Mouse (Mus musculus) CH12.LX (cell line): ENCODE results near the gene Nxn. TPM values are rescaled to one million over a fixed set of nuclear protein-coding genes. Genes with fewer than 3 reads are reported as not detected.
A peak's percentile ranks its signal among the peaks of the same experiment; 100 is the strongest.

Experiments used
- DNase-seq: peaks from one replicate; pipeline ENCODE4 v3.0.0-alpha.2; 2013; ENCODE audit errors: extremely low read depth
- H3K27ac ChIP-seq: 2 replicates; pipeline ENCODE4 v1.5.1; 2012; ENCODE audit warnings: low read depth, mild to moderate bottlenecking, control low read depth, moderate library complexity; ENCODE audit not compliant: insufficient read depth
- H3K27me3 ChIP-seq: replicated peaks from 2 replicates; pipeline ENCODE3; 2012; ENCODE audit warnings: inconsistent platforms
- H3K36me3 ChIP-seq, 2 experiments: replicated peaks in 1 of 2; 2 replicates each; pipeline versions ENCODE3 to v1.6.1; 2012; ENCODE audit warnings: inconsistent platforms in 1 of 2, low read length in 1 of 2, mild to moderate bottlenecking in 1 of 2, mixed read lengths in 1 of 2, moderate library complexity in 1 of 2; ENCODE audit not compliant: control insufficient read depth in 1 of 2, insufficient read depth in 1 of 2
- H3K4me1 ChIP-seq, 2 experiments: 2 replicates each; pipeline ENCODE4 v1.6.1; 2012; ENCODE audit warnings: inconsistent platforms in 1 of 2, moderate library complexity in 1 of 2; ENCODE audit not compliant: insufficient read depth in 2 of 2, control insufficient read depth in 1 of 2
- H3K4me2 ChIP-seq: 2 replicates; pipeline ENCODE4 v1.6.1; 2012; ENCODE audit warnings: low read depth, mild to moderate bottlenecking, control low read depth; ENCODE audit not compliant: poor library complexity, insufficient read depth, severe bottlenecking
- H3K4me3 ChIP-seq, 3 experiments: fragments of 150-350 bp in 1 of 3; sonication (generic) in 1 of 3; replicated peaks in 1 of 3; 2 replicates each; pipeline versions ENCODE3 to v1.5.1; 2011 to 2012; ENCODE audit warnings: low read depth in 2 of 3, low read length in 2 of 3, mild to moderate bottlenecking in 2 of 3, moderate library complexity in 2 of 3, control low read depth in 1 of 3, improper control_type of control experiment in 1 of 3, inconsistent platforms in 1 of 3, mixed read lengths in 1 of 3; ENCODE audit not compliant: poor library complexity in 1 of 3
- H3K79me2 ChIP-seq: replicated peaks from 2 replicates; pipeline ENCODE4 v1.6.1; 2012; ENCODE audit warnings: mild to moderate bottlenecking, moderate library complexity; ENCODE audit not compliant: control insufficient read depth, poor library complexity, insufficient read depth, severe bottlenecking; ENCODE audit errors: extremely low read depth
- H3K9ac ChIP-seq: 2 replicates; pipeline ENCODE4 v1.6.1; 2012; ENCODE audit warnings: low read depth, mild to moderate bottlenecking, control low read depth, moderate library complexity; ENCODE audit not compliant: insufficient read depth
- H3K9me3 ChIP-seq: replicated peaks from 2 replicates; pipeline ENCODE3; 2012; ENCODE audit warnings: low read length, inconsistent platforms, mixed read lengths
- BHLHE40 ChIP-seq: IDR thresholded peaks from 2 replicates; pipeline ENCODE4 v1.6.1; 2011; ENCODE audit warnings: mild to moderate bottlenecking, low read depth, low read length, improper control_type of control experiment
- CHD1 ChIP-seq: IDR thresholded peaks from 2 replicates; pipeline ENCODE4 v1.6.1; 2012; ENCODE audit warnings: low read depth, low read length, improper control_type of control experiment, inconsistent platforms
- CHD2 ChIP-seq: IDR thresholded peaks from 2 replicates; pipeline ENCODE4 v1.6.1; 2011; ENCODE audit warnings: low read length, improper control_type of control experiment
- CTCF ChIP-seq, 2 experiments: IDR thresholded peaks in 1 of 2; conservative IDR thresholded peaks in 1 of 2; 2 replicates each; pipeline ENCODE4 v1.5.1; 2011 to 2012; ENCODE audit warnings: low read depth in 2 of 2, low read length in 2 of 2, improper control_type of control experiment in 1 of 2, inconsistent platforms in 1 of 2, mild to moderate bottlenecking in 1 of 2, moderate library complexity in 1 of 2
- E2F4 ChIP-seq: IDR thresholded peaks from 2 replicates; pipeline ENCODE4 v1.6.1; 2011; ENCODE audit warnings: low read depth, low read length, improper control_type of control experiment; ENCODE audit not compliant: insufficient replicate concordance
- ELF1 ChIP-seq: IDR thresholded peaks from 2 replicates; pipeline ENCODE4 v1.6.1; 2014; ENCODE audit warnings: low read depth, mild to moderate bottlenecking, inconsistent platforms, low read length, improper control_type of control experiment
- ETS1 ChIP-seq: conservative IDR thresholded peaks from 2 replicates; pipeline ENCODE4 v1.6.1; 2012; ENCODE audit warnings: low read depth, mild to moderate bottlenecking, inconsistent platforms, low read length, improper control_type of control experiment, moderate library complexity
- IRF4 ChIP-seq: IDR thresholded peaks from 2 replicates; pipeline ENCODE4 v1.6.1; 2014; ENCODE audit warnings: low read depth, mild to moderate bottlenecking, inconsistent platforms, low read length, improper control_type of control experiment
- JUND ChIP-seq: conservative IDR thresholded peaks from 2 replicates; pipeline ENCODE4 v1.6.1; 2011; ENCODE audit warnings: low read depth, low read length, improper control_type of control experiment
- MAFK ChIP-seq: IDR thresholded peaks from 2 replicates; pipeline ENCODE4 v1.6.1; 2011; ENCODE audit warnings: low read length, improper control_type of control experiment; ENCODE audit not compliant: insufficient replicate concordance
- MAX ChIP-seq: IDR thresholded peaks from 2 replicates; pipeline ENCODE4 v1.6.1; 2011; ENCODE audit warnings: low read length, improper control_type of control experiment
- MAZ ChIP-seq: IDR thresholded peaks from 2 replicates; pipeline ENCODE4 v1.6.1; 2012; ENCODE audit warnings: low read depth, mild to moderate bottlenecking, inconsistent platforms, low read length, improper control_type of control experiment, moderate library complexity
- MEF2A ChIP-seq: IDR thresholded peaks from 2 replicates; pipeline ENCODE4 v1.6.1; 2014; ENCODE audit warnings: low read depth, mild to moderate bottlenecking, inconsistent platforms, low read length, improper control_type of control experiment, borderline replicate concordance
- MXI1 ChIP-seq: IDR thresholded peaks from 2 replicates; pipeline ENCODE4 v1.6.1; 2011; ENCODE audit warnings: mild to moderate bottlenecking, low read depth, low read length, improper control_type of control experiment
- MYC ChIP-seq: IDR thresholded peaks from 2 replicates; pipeline ENCODE4 v1.6.1; 2011; ENCODE audit warnings: low read depth, mild to moderate bottlenecking, improper control_type of control experiment, low read length
- NELFE ChIP-seq: IDR thresholded peaks from 2 replicates; pipeline ENCODE4 v1.6.1; 2011; ENCODE audit warnings: low read depth, low read length, improper control_type of control experiment
- NRF1 ChIP-seq: IDR thresholded peaks from 2 replicates; pipeline ENCODE4 v1.6.1; 2014; ENCODE audit warnings: low read depth, mild to moderate bottlenecking, inconsistent platforms, low read length, improper control_type of control experiment, moderate library complexity
- PAX5 ChIP-seq: IDR thresholded peaks from 2 replicates; pipeline ENCODE4 v1.6.1; 2012; ENCODE audit warnings: low read length, inconsistent platforms, mixed read lengths
- RAD21 ChIP-seq: IDR thresholded peaks from 2 replicates; pipeline ENCODE4 v1.6.1; 2011; ENCODE audit warnings: low read depth, mild to moderate bottlenecking, low read length, improper control_type of control experiment, moderate library complexity
- SIN3A ChIP-seq: IDR thresholded peaks from 2 replicates; pipeline ENCODE4 v1.6.1; 2012; ENCODE audit warnings: low read length, improper control_type of control experiment, inconsistent platforms
- SMC3 ChIP-seq: IDR thresholded peaks from 2 replicates; pipeline ENCODE4 v1.6.1; 2011; ENCODE audit warnings: low read depth, low read length, improper control_type of control experiment
- TBP ChIP-seq: conservative IDR thresholded peaks from 2 replicates; pipeline ENCODE4 v1.6.1; 2011; ENCODE audit warnings: low read depth, low read length, improper control_type of control experiment
- TCF12 ChIP-seq: IDR thresholded peaks from 2 replicates; pipeline ENCODE4 v1.6.1; 2014; ENCODE audit warnings: low read depth, mild to moderate bottlenecking, inconsistent platforms, low read length, improper control_type of control experiment
- USF2 ChIP-seq: conservative IDR thresholded peaks from 2 replicates; pipeline ENCODE4 v1.6.1; 2011; ENCODE audit warnings: low read depth, low read length, improper control_type of control experiment
- ZC3H11A ChIP-seq: IDR thresholded peaks from 2 replicates; pipeline ENCODE4 v1.6.1; 2012; ENCODE audit warnings: low read depth, mild to moderate bottlenecking, inconsistent platforms, low read length, improper control_type of control experiment
- ZKSCAN1 ChIP-seq: IDR thresholded peaks from 2 replicates; pipeline ENCODE4 v1.6.1; 2012; ENCODE audit warnings: low read depth, inconsistent platforms, low read length, improper control_type of control experiment, borderline replicate concordance
- ZMIZ1 ChIP-seq: IDR thresholded peaks from 2 replicates; pipeline ENCODE4 v1.6.1; 2012; ENCODE audit warnings: low read depth, mild to moderate bottlenecking, inconsistent platforms, low read length, improper control_type of control experiment
- ZNF384 ChIP-seq: IDR thresholded peaks from 2 replicates; pipeline ENCODE4 v1.6.1; 2012; ENCODE audit warnings: low read depth, low read length, improper control_type of control experiment, inconsistent platforms
- dilution Hi-C: fragments of 300-500 bp; cut with MboI; formaldehyde crosslinking; loops from 2 replicates; pipeline ENCODE4 v1.14.3; 2020; ENCODE audit warnings: low sequenced_read_pairs; ENCODE audit not compliant: extremely low pct_unique_long_range_greater_than_20kb, extremely low pct_ligation_motif_present
- in situ Hi-C: fragments of 300-500 bp; cut with MboI; formaldehyde crosslinking; loops from 3 replicates; pipeline ENCODE4 v1.14.3; 2019; ENCODE audit warnings: low sequenced_read_pairs, low pct_ligation_motif_present, low pct_unique_long_range_greater_than_20kb, mixed read lengths
- polyA plus RNA-seq: library from polyadenylated mRNA; unstranded; fragments of >175 nt; gene quantifications from 2 replicates; pipeline ENCODE4 v1.2.1, GENCODE M21; 2012; ENCODE audit warnings: low read depth; ENCODE audit not compliant: insufficient read length
- total RNA-seq, 2 experiments: library from RNA; depleted of rRNA; stranded (reverse); fragments of 300-350 nt in 1 of 2; fragments of >200 nt in 1 of 2; gene quantifications; 2 replicates each; pipeline ENCODE4 v1.2.3; 2012 to 2014

Gene Nxn
- total and polyA plus RNA-seq, 3 experiments = 15.3 to 24.8 (median 19.2) TPM

DNA sequence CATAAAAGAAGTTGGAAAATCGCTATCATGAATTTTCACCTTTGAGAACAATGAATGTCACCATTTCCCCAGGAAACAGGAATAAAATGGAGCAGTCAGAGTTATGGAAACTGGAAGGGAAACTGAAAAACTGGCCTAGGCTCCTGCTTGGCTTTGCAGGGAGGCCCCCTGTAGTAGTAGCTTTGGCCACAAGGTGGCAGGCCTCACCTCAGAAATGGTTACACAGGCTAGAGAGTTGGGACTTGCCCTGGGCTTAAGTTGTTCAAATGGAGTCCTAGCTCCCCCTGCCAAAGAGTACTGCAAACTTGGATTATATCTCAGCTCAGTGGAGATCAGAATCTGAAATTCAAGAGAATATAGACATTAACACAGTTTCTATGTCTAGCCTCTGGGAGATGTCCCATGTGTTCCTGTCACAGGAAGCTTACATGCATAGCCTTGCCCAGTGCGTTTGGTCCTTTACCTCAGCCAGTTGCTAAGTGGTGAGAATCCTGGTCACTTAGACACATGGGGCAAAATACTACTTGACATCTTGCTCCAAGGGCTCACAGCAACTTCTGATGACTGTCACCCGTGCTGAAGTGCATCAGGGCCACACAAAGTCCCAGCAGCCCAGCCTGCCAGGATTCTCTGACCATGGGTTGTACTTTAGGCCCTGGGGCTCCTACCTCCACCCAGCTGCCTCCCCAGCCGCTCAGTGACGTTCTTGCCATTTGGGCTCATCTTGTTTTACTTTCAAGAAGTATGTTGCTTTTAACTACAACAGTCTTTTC is 145.6 kb downstream of the Nxn start:
- in situ Hi-C loops = loop anchor here (5.0 to 10.0 kb wide), 2 partner anchors 149 to 251 kb away; no protein-coding TSS in a partner anchor
- TF ChIP-seq SMC3 (peak; percentile 95), RAD21 (peak; percentile 98), MEF2A (peak; percentile 65; the same call in 1 of the 2 replicates), MXI1 (no peak), BHLHE40 (no peak), IRF4 (peak; percentile 74; the same call in 1 of the 2 replicates), MYC (0 out of 2 replicates have a peak, but pooled peaks have one; percentile 58), NRF1 (0 out of 2 replicates have a peak, but pooled peaks have one; percentile 6), CTCF (conservative IDR thresholded peaks at IDR 0.05 in 1 of 2, IDR thresholded peaks at IDR 0.05 in 1 of 2; ENCODE audit: low read depth in 2 of 2, low read length in 2 of 2) (peak; percentile 98), SIN3A (no peak), ZC3H11A (peak; percentile 88), ELF1 (0 out of 2 replicates have a peak, but pooled peaks have one; percentile 18), JUND (0 out of 2 replicates have a peak, but pooled peaks have one; percentile 23), TCF12 (0 out of 2 replicates have a peak, but pooled peaks have one; percentile 31)
- dilution Hi-C loops = no loop called here
- no peak overlapping the region for H3K4me2 ChIP-seq
- H3K27ac ChIP-seq = no peak overlapping the region
- DNase-seq = peak; percentile 86
- H3K4me1 ChIP-seq = peaks cover 0 to 15% of the 10 kb centered on the region in 2 experiments; a peak in 2 of 4 replicates
- no peaks in the 10 kb centered on the region for H3K27me3 ChIP-seq
- no peaks in the 10 kb centered on the region for H3K79me2 ChIP-seq
- no peaks in the 10 kb centered on the region for H3K9me3 ChIP-seq
- H3K36me3 ChIP-seq = peaks cover 27 to 76% of the 10 kb centered on the region in 2 experiments
- H3K4me3 ChIP-seq = no peak overlapping the region
- H3K9ac ChIP-seq = no peak overlapping the region

GRCm38 (mm10) chr11:76252036-76252435 is 146.9 kb downstream of the Nxn start:
- H3K9me3 ChIP-seq = no peaks in the 10 kb centered on the region
- in situ Hi-C loops = loop anchor here (5.0 to 10.0 kb wide), 2 partner anchors 150 to 253 kb away; no protein-coding TSS in a partner anchor

More at GRCm38 (mm10) chr11:76252036-76252435, 146.9 kb downstream of the Nxn start:
- no peaks in the 10 kb centered on the region for H3K27me3 ChIP-seq
- H3K9ac ChIP-seq = no peak overlapping the region
- TF ChIP-seq MXI1 = no peak
- no peak for TF ChIP-seq CTCF (conservative IDR thresholded peaks at IDR 0.05 in 1 of 2, IDR thresholded peaks at IDR 0.05 in 1 of 2; ENCODE audit: low read depth in 2 of 2, low read length in 2 of 2)
- TF ChIP-seq MAFK = no peak
- no peak for TF ChIP-seq ZKSCAN1
- no peak for TF ChIP-seq E2F4
- TF ChIP-seq ZMIZ1 = no peak
- no peak for TF ChIP-seq NELFE
- no peak for TF ChIP-seq MAZ
- TF ChIP-seq IRF4 = no peak
- TF ChIP-seq ETS1 = no peak
- no peak for TF ChIP-seq TBP
- TF ChIP-seq PAX5 = no peak
- TF ChIP-seq SIN3A = no peak
- TF ChIP-seq CHD1 = no peak
- no peak for TF ChIP-seq MAX
- TF ChIP-seq USF2 = no peak
- no peak for TF ChIP-seq ELF1
- TF ChIP-seq CHD2 = no peak
- no peak for TF ChIP-seq ZNF384
- H3K4me1 ChIP-seq = peaks cover 0 to 15% of the 10 kb centered on the region in 2 experiments; a peak in 2 of 4 replicates
- no peak overlapping the region for H3K4me2 ChIP-seq
- H3K36me3 ChIP-seq = peaks cover 30 to 80% of the 10 kb centered on the region in 2 experiments
- no peak overlapping the region for H3K27ac ChIP-seq
- dilution Hi-C loops = no loop called here
- no peak overlapping the region for H3K4me3 ChIP-seq
- no peak for DNase-seq
- H3K79me2 ChIP-seq = no peaks in the 10 kb centered on the region
